Comparison of ENCODE assay signal across 20 mouse cellular contexts in the genomic region with DNA sequence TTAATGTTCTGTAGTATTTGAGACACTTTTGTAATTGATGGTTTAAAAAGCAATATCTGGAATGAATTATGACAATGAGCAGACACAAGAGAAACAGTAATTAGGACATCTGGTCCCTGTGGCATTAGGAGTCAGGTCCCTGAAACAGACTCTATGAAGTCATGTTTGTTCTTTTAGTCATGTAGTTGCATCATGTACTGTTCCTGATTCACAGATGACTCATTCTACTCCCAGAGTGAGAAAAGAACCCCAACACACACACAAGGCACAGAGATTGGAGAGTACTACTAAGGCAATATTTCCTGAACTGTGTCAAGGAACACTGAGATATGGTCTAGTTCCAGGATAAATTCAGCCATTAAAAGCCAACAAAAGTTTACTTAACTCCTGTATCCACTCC.
DNase-seq lines count a peak whose midpoint lies in the region; TF ChIP-seq lines count a peak whose summit lies in the region.
"Had no signal": no experiment of that assay in that cellular context is flagged by ENCODE, and none has a peak within 500 bp of the region (broad histone marks: within the 10 kb centered on the region; RNA-seq: fewer than 3 reads in every experiment).

No protein-coding gene starts in this region.

- H3K36me3 ChIP-seq in CH12.LX (replicated peaks in 1 of 2; ENCODE audit: control insufficient read depth in 1 of 2, insufficient read depth in 1 of 2, low read length in 1 of 2), result no peaks in the 10 kb centered on the region
- no peaks in the 10 kb centered on the region for H3K36me3 ChIP-seq in myocyte (ENCODE audit: control insufficient read depth, insufficient read depth)
- H3K36me3 ChIP-seq: embryonic facial prominence, embryonic 10.5 days; embryonic facial prominence, embryonic 12.5 days; forebrain, embryonic 15.5 days had no signal

- no peaks in the 10 kb centered on the region for H3K79me2 ChIP-seq in CH12.LX (replicated peaks; ENCODE audit: control insufficient read depth, extremely low read depth, insufficient read depth, poor library complexity, severe bottlenecking)
- no peaks in the 10 kb centered on the region for H3K79me2 ChIP-seq in myocyte (ENCODE audit: control insufficient read depth, insufficient read depth)

- H3K4me3 ChIP-seq in CH12.LX (replicated peaks in 1 of 3; ENCODE audit: low read depth in 2 of 3, low read length in 2 of 3, poor library complexity in 1 of 3) (no peak overlapping the region), myocyte (no peak overlapping the region)
- H3K4me3 ChIP-seq: embryonic facial prominence, embryonic 10.5 days; embryonic facial prominence, embryonic 12.5 days; forebrain, embryonic 13.5 days; forebrain, embryonic 15.5 days had no signal

- no peak overlapping the region for H3K27ac ChIP-seq in CH12.LX (ENCODE audit: insufficient read depth, low read depth)
- H3K27ac ChIP-seq: embryonic facial prominence, embryonic 10.5 days; embryonic facial prominence, embryonic 12.5 days; forebrain, embryonic 13.5 days; forebrain, embryonic 15.5 days had no signal

- dilution Hi-C loops in CH12.LX (cut with MboI; ENCODE audit: extremely low pct_ligation_motif_present, extremely low pct_unique_long_range_greater_than_20kb, low sequenced_read_pairs), result no loop called here

- TF ChIP-seq EP300 in CH12.LX (IDR thresholded peaks at IDR 0.05; ENCODE audit: low read length), result peak; percentile 22; the same call in 1 of the 2 replicates

- H3K9me3 ChIP-seq in CH12.LX (replicated peaks; ENCODE audit: low read length), result no peaks in the 10 kb centered on the region

- H3K27me3 ChIP-seq in CH12.LX (replicated peaks) (no peaks in the 10 kb centered on the region), myocyte (ENCODE audit: control insufficient read depth, insufficient read depth, insufficient read length) (no peaks in the 10 kb centered on the region)
- H3K27me3 ChIP-seq: embryonic facial prominence, embryonic 12.5 days; forebrain, embryonic 13.5 days; forebrain, embryonic 15.5 days had no signal

- no peaks in the 10 kb centered on the region; a peak in 1 of 4 replicates for H3K4me1 ChIP-seq in CH12.LX (ENCODE audit: control insufficient read depth in 1 of 2, insufficient read depth in 2 of 2)
- H3K4me1 ChIP-seq: embryonic facial prominence, embryonic 10.5 days; embryonic facial prominence, embryonic 12.5 days; forebrain, embryonic 13.5 days; forebrain, embryonic 15.5 days had no signal

- no peak overlapping the region for H3ac ChIP-seq in myocyte (ENCODE audit: control insufficient read depth, insufficient read length)

- H3K9ac ChIP-seq in CH12.LX (ENCODE audit: insufficient read depth, low read depth), result no peak overlapping the region
- H3K9ac ChIP-seq: embryonic facial prominence, embryonic 12.5 days; forebrain, embryonic 13.5 days; forebrain, embryonic 15.5 days; forebrain, postnatal 0 days had no signal

- TF ChIP-seq RAD21 in CH12.LX (IDR thresholded peaks at IDR 0.05; ENCODE audit: low read depth, low read length), result no peak

- no peak for TF ChIP-seq CTCF in CH12.LX (conservative IDR thresholded peaks at IDR 0.05 in 1 of 2, IDR thresholded peaks at IDR 0.05 in 1 of 2; ENCODE audit: low read depth in 2 of 2, low read length in 2 of 2)

- DNase-seq in 416B (ENCODE audit: low read depth), result peak; percentile 15
- DNase-seq in CH12.LX (ENCODE audit: extremely low read depth), result no peak
- no peak for DNase-seq in embryo, embryonic 9.5 days (ENCODE audit: extremely low spot score)
- no peak for DNase-seq in gastrocnemius, adult 18-20 months (ENCODE audit: low spot score)
- no peak for DNase-seq in thymus, postnatal 25 days
- DNase-seq: adrenal gland, adult 8-10 months; adrenal gland, postnatal 14 days; adrenal gland, postnatal 36 days; cerebellum, adult 11-12 months; cerebellum, adult 2 months; cerebellum, adult 9-10 months; cerebellum, postnatal 10 days; cerebellum, postnatal 25 days; embryo, embryonic 11 days; forebrain, postnatal 0 days had no signal

- H3K4me2 ChIP-seq in CH12.LX (ENCODE audit: insufficient read depth, low read depth, poor library complexity, severe bottlenecking) (no peak overlapping the region), myocyte (ENCODE audit: low read depth) (no peak overlapping the region)
- H3K4me2 ChIP-seq: embryonic facial prominence, embryonic 12.5 days; forebrain, embryonic 13.5 days; forebrain, embryonic 15.5 days had no signal

- in situ Hi-C loops in CH12.LX (cut with MboI; ENCODE audit: low pct_ligation_motif_present, low pct_unique_long_range_greater_than_20kb, low sequenced_read_pairs), result no loop called here

- no peak for TF ChIP-seq POLR2A in CH12.LX (IDR thresholded peaks at IDR 0.05; ENCODE audit: low read depth, low read length)
- TF ChIP-seq POLR2A in myocyte (IDR thresholded peaks at IDR 0.05; ENCODE audit: insufficient read length, low read depth), result no peak

TF ChIP-seq in CH12.LX, 34 proteins besides CTCF, POLR2A, EP300 and RAD21:
- TF ChIP-seq ETS1 (conservative IDR thresholded peaks at IDR 0.05; ENCODE audit: low read depth, low read length) (peak; percentile 23; the same call in 1 of the 2 replicates), JUND (conservative IDR thresholded peaks at IDR 0.05; ENCODE audit: low read depth, low read length) (no peak)

TF ChIP-seq in myocyte, 11 proteins besides CTCF, POLR2A, EP300 and RAD21:
- TF ChIP-seq CEBPB (IDR thresholded peaks at IDR 0.05; ENCODE audit: insufficient read depth, poor library complexity, severe bottlenecking) (peak; percentile 86), MYOG (IDR thresholded peaks at IDR 0.05; ENCODE audit: control insufficient read depth in 1 of 3, insufficient read depth in 1 of 3, insufficient read length in 2 of 3, low read depth in 2 of 3) (no peak)
TF ChIP-seq in myocyte: peak in this region for 1.
